Mouse (Mus musculus): ENCODE data around the gene Casp8ap2. TPM values are rescaled to one million over a fixed set of nuclear protein-coding genes. Genes with fewer than 3 reads are reported as not detected.

The Casp8ap2 gene
- polyA plus RNA-seq (2016; fragmentation: Nextera tagmentation; extraction: Ambion mirVana) = 39.5 and 48.7 TPM in 2 replicates

GRCm38 (mm10) chr4:32615034-32615881 lies at the start of gene Casp8ap2:
Gene Casp8ap2, plus strand, starts transcription at chr4:32615451.
- no peaks in the 10 kb centered on the region for H3K27me3 ChIP-seq (ENCODE audit: insufficient read depth, poor library complexity, severe bottlenecking)
- DNase-seq (ENCODE audit: low spot score) = peak; percentile 100
- no peaks in the 10 kb centered on the region for H3K9me3 ChIP-seq
- H3K27ac ChIP-seq = peak within 1 kb of the TSS; percentile 94
- peaks cover 10% of the 10 kb centered on the region for H3K36me3 ChIP-seq
- whole genome bisulfite sequencing = under 1% methylated on average over 67 of the region's 67 CpGs
- peaks cover 15% of the 10 kb centered on the region; the same call in 1 of the 2 replicates for H3K4me1 ChIP-seq
- H3K4me3 ChIP-seq = peak within 1 kb of the TSS; percentile 96

DNA sequence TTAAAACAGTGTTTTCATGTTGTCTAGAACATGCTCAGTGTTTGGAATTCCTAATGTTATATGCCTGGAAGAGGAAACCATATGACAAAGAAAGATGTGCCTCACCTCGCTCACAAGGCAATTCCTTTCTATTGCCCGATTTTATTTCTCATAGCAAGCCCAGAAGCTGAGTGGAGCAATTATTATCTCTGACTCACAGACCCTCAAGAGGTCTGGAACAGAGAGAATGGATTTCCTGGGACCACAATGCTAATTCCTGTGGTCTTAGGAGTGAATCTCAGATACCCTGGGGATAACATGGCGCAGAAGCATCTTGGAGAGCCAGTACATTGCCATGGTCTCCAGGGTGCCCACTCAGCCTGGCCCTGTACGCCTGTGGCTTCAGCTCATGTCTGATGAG lies 46.2 kb upstream of the Casp8ap2 start:
- Histone ChIP-seq H3K27me3 (ENCODE audit: insufficient read depth, poor library complexity, severe bottlenecking) (no peaks in the 10 kb centered on the region), H3K36me3 (peaks cover 4% of the 10 kb centered on the region; the same call in 1 of the 2 replicates), H3K4me3 (no peak overlapping the region), H3K4me1 (peaks cover 19% of the 10 kb centered on the region; the same call in 1 of the 2 replicates), H3K9me3 (no peaks in the 10 kb centered on the region), H3K27ac (no peak overlapping the region)
- no peak for DNase-seq (ENCODE audit: low spot score)
- WGBS = 77% methylated on average over 4 of the region's 4 CpGs

GRCm38 (mm10) chr4:32569995-32570938 lies 45.0 kb upstream of the Casp8ap2 start:
- Histone ChIP-seq H3K9me3 (no peaks in the 10 kb centered on the region), H3K36me3 (peaks cover 4% of the 10 kb centered on the region; the same call in 1 of the 2 replicates), H3K4me3 (no peak overlapping the region), H3K4me1 (peaks cover 19% of the 10 kb centered on the region; the same call in 1 of the 2 replicates), H3K27ac (no peak overlapping the region), H3K27me3 (ENCODE audit: insufficient read depth, poor library complexity, severe bottlenecking) (no peaks in the 10 kb centered on the region)
- WGBS = 70% methylated on average over 17 of the region's 17 CpGs
- DNase-seq (ENCODE audit: low spot score) = no peak

- H3K27ac ChIP-seq = no peak overlapping the region
Measured at GRCm38 (mm10) chr4:32570939-32571317, 44.3 kb upstream of the Casp8ap2 start.

DNA sequence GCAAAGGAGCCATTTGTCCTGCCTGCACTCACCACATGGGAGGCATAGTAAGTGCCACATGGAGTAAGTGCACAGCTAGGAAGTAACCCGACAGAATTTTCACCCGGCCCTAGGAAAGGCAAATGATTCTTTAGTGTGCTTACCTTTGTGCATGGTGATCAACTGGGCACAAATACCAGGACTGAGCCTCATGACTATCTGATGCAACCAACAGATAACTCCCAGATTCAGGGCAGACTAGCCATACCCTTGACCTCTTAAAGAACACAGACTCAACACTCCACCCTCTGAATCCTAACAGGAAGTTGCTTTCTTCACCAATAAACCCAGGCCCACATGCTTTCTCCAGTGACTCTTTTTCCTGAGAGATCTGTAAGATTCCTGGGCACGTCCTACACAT lies 43.8 kb upstream of the Casp8ap2 start:
- Histone ChIP-seq H3K27ac (no peak overlapping the region), H3K27me3 (ENCODE audit: insufficient read depth, poor library complexity, severe bottlenecking) (no peaks in the 10 kb centered on the region), H3K9me3 (no peaks in the 10 kb centered on the region), H3K4me1 (peaks cover 19% of the 10 kb centered on the region; the same call in 1 of the 2 replicates), H3K4me3 (no peak overlapping the region), H3K36me3 (peaks cover 3% of the 10 kb centered on the region; the same call in 1 of the 2 replicates)
- WGBS = 62% methylated on average over 3 of the region's 3 CpGs
- no peak for DNase-seq (ENCODE audit: low spot score)

More at GRCm38 (mm10) chr4:32570939-32571317, 44.3 kb upstream of the Casp8ap2 start:
- Histone ChIP-seq H3K36me3 (peaks cover 4% of the 10 kb centered on the region; the same call in 1 of the 2 replicates), H3K4me3 (no peak overlapping the region), H3K9me3 (no peaks in the 10 kb centered on the region), H3K4me1 (peaks cover 19% of the 10 kb centered on the region; the same call in 1 of the 2 replicates), H3K27me3 (ENCODE audit: insufficient read depth, poor library complexity, severe bottlenecking) (no peaks in the 10 kb centered on the region)
- 75% methylated on average over 8 of the region's 8 CpGs for WGBS
- DNase-seq (ENCODE audit: low spot score) = no peak

GRCm38 (mm10) chr4:32572118-32572517 lies 43.1 kb upstream of the Casp8ap2 start:
- no peak for DNase-seq (ENCODE audit: low spot score)
- Histone ChIP-seq H3K4me1 (peaks cover 19% of the 10 kb centered on the region; the same call in 1 of the 2 replicates), H3K4me3 (no peak overlapping the region), H3K36me3 (no peaks in the 10 kb centered on the region), H3K27me3 (ENCODE audit: insufficient read depth, poor library complexity, severe bottlenecking) (no peaks in the 10 kb centered on the region), H3K9me3 (no peaks in the 10 kb centered on the region), H3K27ac (no peak overlapping the region)
- 47% methylated on average over 1 of the region's 1 CpGs for WGBS

GRCm38 (mm10) chr4:32573586-32573985 lies 41.7 kb upstream of the Casp8ap2 start:
- H3K27ac ChIP-seq = no peak overlapping the region
- no peak for DNase-seq (ENCODE audit: low spot score)
- no peaks in the 10 kb centered on the region for H3K9me3 ChIP-seq
- H3K4me3 ChIP-seq = no peak overlapping the region
- WGBS = 81% methylated on average over 5 of the region's 5 CpGs
- peaks cover 19% of the 10 kb centered on the region; the same call in 1 of the 2 replicates for H3K4me1 ChIP-seq
- no peaks in the 10 kb centered on the region for H3K27me3 ChIP-seq (ENCODE audit: insufficient read depth, poor library complexity, severe bottlenecking)
- H3K36me3 ChIP-seq = no peaks in the 10 kb centered on the region

DNA sequence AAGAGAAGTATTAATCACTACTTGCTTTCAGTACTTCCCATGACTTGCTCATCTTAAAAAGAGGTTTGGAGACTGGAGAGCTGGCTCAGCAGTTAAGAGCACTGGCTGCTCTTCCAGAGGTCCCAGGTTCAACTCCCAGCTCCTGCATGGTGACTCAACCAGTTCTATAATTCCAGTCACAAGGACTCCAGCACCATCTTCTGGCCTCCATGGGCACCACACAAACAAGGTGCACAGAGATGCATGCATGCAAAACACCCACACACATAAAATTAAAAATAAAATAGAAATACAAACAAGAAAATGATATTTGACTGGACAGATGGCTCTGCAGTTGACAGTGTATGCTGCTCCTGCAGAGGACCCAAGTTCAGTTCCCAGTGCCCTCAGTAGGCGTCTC lies 40.6 kb upstream of the Casp8ap2 start:
- Histone ChIP-seq H3K27me3 (ENCODE audit: insufficient read depth, poor library complexity, severe bottlenecking) (no peaks in the 10 kb centered on the region), H3K4me3 (no peak overlapping the region), H3K4me1 (peaks cover 19% of the 10 kb centered on the region; the same call in 1 of the 2 replicates), H3K9me3 (no peaks in the 10 kb centered on the region), H3K36me3 (no peaks in the 10 kb centered on the region), H3K27ac (no peak overlapping the region)
- no peak for DNase-seq (ENCODE audit: low spot score)
- 93% methylated on average over 1 of the region's 1 CpGs for WGBS

DNA sequence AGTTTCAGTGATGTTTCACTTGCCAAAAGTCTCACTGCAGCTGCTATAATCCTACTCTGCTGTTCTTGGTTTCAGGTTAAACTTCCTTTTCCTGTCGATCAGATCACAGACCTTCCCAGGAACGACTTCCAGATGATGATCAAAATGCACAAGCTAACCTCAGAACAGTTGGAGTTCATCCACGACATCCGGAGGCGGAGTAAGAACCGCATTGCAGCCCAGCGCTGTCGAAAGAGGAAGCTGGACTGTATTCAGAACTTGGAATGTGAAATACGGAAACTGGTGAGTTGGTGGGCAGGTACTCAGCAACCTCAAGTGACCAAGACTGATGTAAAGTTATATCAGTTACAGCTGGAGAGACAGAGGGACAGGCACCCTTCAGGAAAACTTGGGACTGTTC lies 40.1 kb upstream of the Casp8ap2 start:
- Histone ChIP-seq H3K4me1 (peaks cover 14% of the 10 kb centered on the region; the same call in 1 of the 2 replicates), H3K27me3 (ENCODE audit: insufficient read depth, poor library complexity, severe bottlenecking) (no peaks in the 10 kb centered on the region), H3K27ac (no peak overlapping the region), H3K9me3 (no peaks in the 10 kb centered on the region), H3K4me3 (no peak overlapping the region), H3K36me3 (peaks cover 4% of the 10 kb centered on the region; the same call in 1 of the 2 replicates)
- no peak for DNase-seq (ENCODE audit: low spot score)
- WGBS = 77% methylated on average over 9 of the region's 9 CpGs

DNA sequence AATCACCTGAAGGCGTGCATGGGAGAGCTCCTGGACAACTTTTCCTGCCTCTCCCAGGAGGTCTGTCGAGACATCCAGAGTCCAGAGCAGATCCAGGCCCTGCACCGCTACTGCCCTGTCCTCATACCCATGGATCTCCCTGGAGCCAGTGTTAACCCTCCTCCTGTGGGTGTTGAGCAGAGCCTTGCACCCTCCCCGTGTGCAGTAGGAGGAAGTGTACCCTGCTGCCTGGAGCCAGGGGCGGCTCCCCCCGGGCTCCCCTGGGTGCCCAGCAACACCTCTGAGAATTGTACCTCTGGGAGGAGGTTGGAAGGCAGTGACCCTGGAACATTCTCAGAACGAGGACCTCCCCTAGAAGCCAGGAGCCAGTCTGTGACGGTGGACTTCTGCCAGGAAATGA lies 35.4 kb upstream of the Casp8ap2 start:
- peaks cover 6% of the 10 kb centered on the region; the same call in 1 of the 2 replicates for H3K36me3 ChIP-seq
- DNase-seq (ENCODE audit: low spot score) = no peak
- no peaks in the 10 kb centered on the region for H3K9me3 ChIP-seq
- no peak overlapping the region for H3K4me3 ChIP-seq
- WGBS = 74% methylated on average over 8 of the region's 8 CpGs
- H3K27me3 ChIP-seq (ENCODE audit: insufficient read depth, poor library complexity, severe bottlenecking) = no peaks in the 10 kb centered on the region
- peaks cover 8% of the 10 kb centered on the region for H3K4me1 ChIP-seq
- no peak overlapping the region for H3K27ac ChIP-seq

GRCm38 (mm10) chr4:32584181-32584580 lies 31.1 kb upstream of the Casp8ap2 start:
- Histone ChIP-seq H3K27ac (no peak overlapping the region), H3K4me1 (peaks cover 8% of the 10 kb centered on the region), H3K36me3 (peaks cover 6% of the 10 kb centered on the region; the same call in 1 of the 2 replicates), H3K9me3 (no peaks in the 10 kb centered on the region), H3K27me3 (ENCODE audit: insufficient read depth, poor library complexity, severe bottlenecking) (no peaks in the 10 kb centered on the region), H3K4me3 (no peak overlapping the region)
- WGBS = 82% methylated on average over 6 of the region's 6 CpGs
- DNase-seq (ENCODE audit: low spot score) = no peak

- no peak overlapping the region for H3K4me3 ChIP-seq
- H3K36me3 ChIP-seq = no peaks in the 10 kb centered on the region
- H3K27ac ChIP-seq = no peak overlapping the region
- no peak for DNase-seq (ENCODE audit: low spot score)
- no peaks in the 10 kb centered on the region for H3K27me3 ChIP-seq (ENCODE audit: insufficient read depth, poor library complexity, severe bottlenecking)
- peaks cover 4% of the 10 kb centered on the region for H3K4me1 ChIP-seq
- H3K9me3 ChIP-seq = no peaks in the 10 kb centered on the region
- 18% methylated on average over 9 of the region's 9 CpGs for WGBS
Measured at GRCm38 (mm10) chr4:32586596-32586995, 28.7 kb upstream of the Casp8ap2 start.
